Mouse (Mus musculus) liver, embryonic 16.5 days (tissue): ENCODE measurements at regions not wholly inside any gene's neighbourhood (a gene's known extent, or its start where the extent isn't known, plus 50 kb on each side); places are given as distances from the start of the nearest gene placed in this dataset.

Experiments used
- ATAC-seq: fragments of 200-750 bp; cut with Nextera tagmentation; 2 replicates; pipeline ENCODE4 v1.8.0; 2017; ENCODE audit warnings: low read depth, mild to moderate bottlenecking, moderate number of reproducible peaks, moderate library complexity
- H3K27ac ChIP-seq: fragments of 300-500 bp; sonication (generic); 2 replicates; pipeline ENCODE4 v1.5.1; 2014; ENCODE audit warnings: mild to moderate bottlenecking, low read length
- H3K27me3 ChIP-seq: fragments of 300-500 bp; sonication (generic); 2 replicates; pipeline ENCODE4 v1.6.1; 2014; ENCODE audit warnings: low read depth, low read length, mixed read lengths; ENCODE audit not compliant: control insufficient read depth, insufficient read depth
- H3K36me3 ChIP-seq: fragments of 300-500 bp; sonication (generic); 2 replicates; pipeline ENCODE4 v1.6.1; 2014; ENCODE audit warnings: mild to moderate bottlenecking; ENCODE audit not compliant: control insufficient read depth, insufficient read depth
- H3K4me1 ChIP-seq: fragments of 300-500 bp; sonication (generic); 2 replicates; pipeline ENCODE4 v1.6.1; 2014; ENCODE audit warnings: low read depth, low read length, mixed read lengths; ENCODE audit not compliant: control insufficient read depth
- H3K4me2 ChIP-seq: fragments of 300-500 bp; sonication (generic); 2 replicates; pipeline ENCODE4 v1.6.1; 2014; ENCODE audit warnings: low read depth, low read length, mixed read lengths
- H3K4me3 ChIP-seq: fragments of 300-500 bp; sonication (generic); 2 replicates; pipeline ENCODE4 v1.5.1; 2014; ENCODE audit warnings: low read depth, mild to moderate bottlenecking, low read length
- H3K9ac ChIP-seq: fragments of 300-500 bp; sonication (generic); 2 replicates; pipeline ENCODE4 v1.6.1; 2014; ENCODE audit warnings: low read depth, low read length
- H3K9me3 ChIP-seq: fragments of 300-500 bp; sonication (generic); replicated peaks from 2 replicates; pipeline ENCODE4 v1.6.1; 2016; ENCODE audit warnings: low read length; ENCODE audit not compliant: control insufficient read depth
- WGBS: fragments of 180-500 bp; shearing (Covaris S2); extraction: QIAGEN DNeasy Blood & Tissue Kit; methylation state at CpG from one replicate; pipeline ENCODE4 v1.1.7; 2014; ENCODE audit not compliant: insufficient replicate concordance; 5-methylcytosine and 5-hydroxymethylcytosine counted together

GRCm38 (mm10) chr8:125367374-125367773, 202.2 kb downstream of the Sipa1l2 start:
- no peak overlapping the region for H3K4me3 ChIP-seq
- H3K27me3 ChIP-seq: no peaks in the 10 kb centered on the region
- no peaks in the 10 kb centered on the region for H3K9me3 ChIP-seq
- no peaks in the 10 kb centered on the region for H3K36me3 ChIP-seq
- 51% methylated on average over 4 of the region's 4 CpGs for WGBS
- H3K4me1 ChIP-seq: no peaks in the 10 kb centered on the region
- H3K9ac ChIP-seq: no peak overlapping the region
- H3K27ac ChIP-seq: no peak overlapping the region
- H3K4me2 ChIP-seq: no peak overlapping the region
- no peak for ATAC-seq

- no peaks in the 10 kb centered on the region for H3K36me3 ChIP-seq
- H3K4me1 ChIP-seq: no peaks in the 10 kb centered on the region
- no peak overlapping the region for H3K9ac ChIP-seq
- no peak overlapping the region for H3K4me3 ChIP-seq
- 60% methylated on average over 5 of the region's 5 CpGs for WGBS
- no peak overlapping the region for H3K4me2 ChIP-seq
- no peak for ATAC-seq
- H3K27me3 ChIP-seq: no peaks in the 10 kb centered on the region
- H3K9me3 ChIP-seq: no peaks in the 10 kb centered on the region
- H3K27ac ChIP-seq: no peak overlapping the region
Measured at GRCm38 (mm10) chr8:125365004-125365403, 204.6 kb downstream of the Sipa1l2 start.

GRCm38 (mm10) chr8:125359456-125359855, 210.2 kb downstream of the Sipa1l2 start:
- H3K4me1 ChIP-seq: no peaks in the 10 kb centered on the region
- H3K36me3 ChIP-seq: no peaks in the 10 kb centered on the region
- H3K27me3 ChIP-seq: no peaks in the 10 kb centered on the region
- no peak overlapping the region for H3K9ac ChIP-seq
- H3K4me2 ChIP-seq: no peak overlapping the region
- WGBS: 57% methylated on average over 2 of the region's 2 CpGs
- H3K9me3 ChIP-seq: no peaks in the 10 kb centered on the region
- H3K4me3 ChIP-seq: no peak overlapping the region
- no peak for ATAC-seq
- no peak overlapping the region for H3K27ac ChIP-seq

DNA sequence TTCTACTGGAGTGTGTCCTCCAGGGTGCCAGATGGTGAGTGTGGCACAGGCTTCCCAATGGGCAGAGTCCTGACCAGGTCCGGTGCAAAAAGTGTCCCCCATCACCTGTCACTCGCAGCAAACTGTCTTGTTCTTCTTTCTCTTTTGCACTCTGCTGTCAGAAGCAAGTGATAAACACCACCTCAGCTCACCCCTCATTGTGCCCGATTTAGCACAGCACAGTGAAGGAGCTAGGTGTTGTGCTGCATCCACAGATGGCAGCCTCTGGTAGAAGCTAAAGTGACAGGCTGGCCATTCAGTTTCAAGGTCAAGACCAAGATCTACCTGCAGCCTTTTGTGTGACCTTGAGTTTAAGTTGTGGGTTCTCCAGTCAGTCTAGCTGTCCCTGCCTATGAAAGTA, 211.8 kb downstream of the Sipa1l2 start:
- ATAC-seq: no peak
- H3K4me1 ChIP-seq: no peaks in the 10 kb centered on the region
- H3K36me3 ChIP-seq: no peaks in the 10 kb centered on the region
- H3K4me3 ChIP-seq: no peak overlapping the region
- 46% methylated on average over 3 of the region's 3 CpGs for WGBS
- no peak overlapping the region for H3K4me2 ChIP-seq
- no peaks in the 10 kb centered on the region for H3K27me3 ChIP-seq
- H3K27ac ChIP-seq: no peak overlapping the region
- H3K9ac ChIP-seq: no peak overlapping the region
- H3K9me3 ChIP-seq: no peaks in the 10 kb centered on the region

DNA sequence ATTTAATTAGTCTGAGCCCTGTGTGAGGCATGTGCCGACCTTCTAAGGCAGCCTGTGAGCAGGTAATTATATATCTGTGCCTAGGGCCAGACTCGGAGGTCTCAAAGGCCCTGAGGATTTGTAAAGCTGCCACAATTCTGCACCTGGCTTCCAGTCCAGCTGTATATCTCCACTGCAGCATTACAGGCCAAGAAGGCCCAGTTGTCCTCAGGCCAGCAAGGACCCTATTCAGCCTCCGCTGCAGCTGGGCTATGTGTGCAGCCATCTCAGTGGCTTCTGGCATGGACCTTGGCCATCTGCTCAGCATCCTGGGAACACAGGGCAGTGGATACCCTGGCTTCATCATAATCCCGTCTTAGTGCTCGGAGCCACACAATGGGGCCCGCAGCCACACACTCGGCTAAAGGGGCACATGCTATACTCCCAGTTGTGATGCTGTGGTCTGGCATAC, 214.5 kb downstream of the Sipa1l2 start:
- Histone ChIP-seq H3K4me1 (no peaks in the 10 kb centered on the region; the same call in 1 of the 2 replicates), H3K36me3 (no peaks in the 10 kb centered on the region), H3K27ac (no peak overlapping the region), H3K27me3 (no peaks in the 10 kb centered on the region), H3K4me2 (no peak overlapping the region), H3K4me3 (no peak overlapping the region), H3K9me3 (no peaks in the 10 kb centered on the region), H3K9ac (no peak overlapping the region)
- WGBS: 71% methylated on average over 7 of the region's 7 CpGs
- no peak for ATAC-seq

DNA sequence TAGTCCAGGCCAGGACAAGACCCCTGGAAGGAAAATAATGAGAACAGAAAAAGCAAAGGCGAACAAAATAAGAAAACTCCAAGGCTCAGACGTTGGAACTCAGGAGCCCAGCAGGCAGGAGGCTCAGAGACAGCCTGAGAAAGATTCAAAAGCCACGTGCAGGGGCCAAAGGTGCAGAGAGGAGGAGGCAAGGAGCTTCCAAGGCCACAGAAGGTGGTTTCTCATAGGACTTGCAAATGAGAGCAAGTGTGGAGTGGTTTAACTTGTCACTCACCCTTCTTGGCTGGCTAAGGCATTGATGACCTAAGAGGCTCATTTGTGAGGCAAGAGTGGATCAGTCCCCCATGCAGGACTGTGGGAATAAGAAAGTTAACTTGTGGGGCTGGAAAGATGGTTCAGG, 217.3 kb downstream of the Sipa1l2 start:
- no peak overlapping the region for H3K9ac ChIP-seq
- no peak overlapping the region for H3K4me3 ChIP-seq
- no peaks in the 10 kb centered on the region for H3K36me3 ChIP-seq
- no peaks in the 10 kb centered on the region for H3K9me3 ChIP-seq
- no peaks in the 10 kb centered on the region for H3K27me3 ChIP-seq
- H3K4me2 ChIP-seq: no peak overlapping the region
- no peak overlapping the region for H3K27ac ChIP-seq
- ATAC-seq: no peak
- H3K4me1 ChIP-seq: no peaks in the 10 kb centered on the region; the same call in 1 of the 2 replicates
- 42% methylated on average over 3 of the region's 3 CpGs for WGBS

- ATAC-seq: no peak
- Histone ChIP-seq H3K27ac (no peak overlapping the region), H3K36me3 (no peaks in the 10 kb centered on the region), H3K4me2 (no peak overlapping the region), H3K9me3 (no peaks in the 10 kb centered on the region), H3K4me1 (no peaks in the 10 kb centered on the region; the same call in 1 of the 2 replicates), H3K27me3 (no peaks in the 10 kb centered on the region), H3K9ac (no peak overlapping the region), H3K4me3 (no peak overlapping the region)
- whole genome bisulfite sequencing: 35% methylated on average over 8 of the region's 8 CpGs
Measured at GRCm38 (mm10) chr8:125351486-125352032, 218.0 kb downstream of the Sipa1l2 start.

DNA sequence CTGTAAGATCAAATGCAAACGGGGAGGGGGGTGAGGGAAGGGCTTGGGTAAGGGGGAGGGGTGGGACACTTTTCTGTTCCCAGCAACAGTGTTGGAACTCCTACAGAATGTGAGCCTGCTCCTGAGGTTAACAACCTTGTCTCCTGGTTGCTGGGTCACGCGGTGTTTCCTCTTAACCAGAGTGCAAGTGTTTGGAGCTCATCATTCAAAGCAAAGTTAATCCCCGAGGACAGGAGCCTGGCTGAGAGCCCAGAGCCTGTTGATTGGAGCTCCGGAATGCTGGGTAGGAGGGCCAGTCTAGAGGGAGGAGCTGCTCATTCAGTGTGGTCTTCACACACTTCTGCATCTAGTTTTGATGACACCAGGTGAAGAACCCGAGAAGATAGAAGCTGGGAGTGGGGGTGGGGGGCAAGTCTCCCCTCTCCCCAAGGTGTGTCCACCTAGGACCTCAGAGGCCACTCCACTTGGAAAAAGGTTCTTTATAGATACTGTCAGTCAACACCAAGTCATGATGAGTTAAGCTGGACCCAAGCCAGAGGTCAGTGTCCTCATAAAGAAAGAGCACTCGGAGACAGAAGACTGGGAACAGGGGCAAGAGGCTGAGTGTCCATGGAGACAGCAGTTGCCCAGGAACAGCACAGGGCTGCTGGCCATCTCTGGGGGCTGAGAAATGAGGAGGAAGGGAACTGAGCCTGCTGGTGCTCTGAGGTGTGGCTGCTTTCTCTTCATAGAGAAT, 220.2 kb downstream of the Sipa1l2 start:
- peak; percentile 48; the same call in 1 of the 2 replicates for ATAC-seq
- 29% methylated on average over 7 of the region's 7 CpGs for WGBS
- H3K4me2 ChIP-seq: no peak overlapping the region

DNA sequence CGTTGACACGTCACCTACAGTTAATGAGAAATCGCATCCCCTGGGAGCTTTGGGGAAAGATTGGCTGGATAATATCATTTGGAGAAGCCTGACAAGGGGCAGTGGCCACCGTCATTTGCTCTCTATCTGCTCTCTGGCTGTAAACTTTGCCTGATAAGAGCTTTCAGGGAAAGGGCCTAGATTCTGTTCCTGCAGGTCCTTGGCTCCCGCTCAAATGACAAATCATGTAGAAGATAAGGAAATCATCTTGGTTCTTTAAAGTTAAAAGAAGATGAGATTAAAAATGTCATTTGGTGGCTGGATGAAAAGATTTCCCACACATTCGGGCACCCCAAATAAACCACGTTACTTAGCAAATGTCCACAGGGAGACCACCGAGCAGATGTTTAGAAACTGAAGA, 223.4 kb downstream of the Sipa1l2 start:
- Histone ChIP-seq H3K9me3 (no peaks in the 10 kb centered on the region), H3K9ac (no peak overlapping the region), H3K36me3 (no peaks in the 10 kb centered on the region), H3K4me3 (no peak overlapping the region), H3K4me1 (no peaks in the 10 kb centered on the region), H3K4me2 (no peak overlapping the region), H3K27me3 (no peaks in the 10 kb centered on the region), H3K27ac (no peak overlapping the region)
- ATAC-seq: no peak
- WGBS: 46% methylated on average over 8 of the region's 8 CpGs

More for the DNA sequence above, 220.2 kb downstream of the Sipa1l2 start:
- H3K4me1 ChIP-seq: no peaks in the 10 kb centered on the region; the same call in 1 of the 2 replicates
- H3K27me3 ChIP-seq: no peaks in the 10 kb centered on the region
- no peaks in the 10 kb centered on the region for H3K9me3 ChIP-seq
- no peaks in the 10 kb centered on the region for H3K36me3 ChIP-seq
- no peak overlapping the region for H3K9ac ChIP-seq
- no peak overlapping the region for H3K4me3 ChIP-seq
- no peak overlapping the region for H3K27ac ChIP-seq
